In the genomic region with DNA sequence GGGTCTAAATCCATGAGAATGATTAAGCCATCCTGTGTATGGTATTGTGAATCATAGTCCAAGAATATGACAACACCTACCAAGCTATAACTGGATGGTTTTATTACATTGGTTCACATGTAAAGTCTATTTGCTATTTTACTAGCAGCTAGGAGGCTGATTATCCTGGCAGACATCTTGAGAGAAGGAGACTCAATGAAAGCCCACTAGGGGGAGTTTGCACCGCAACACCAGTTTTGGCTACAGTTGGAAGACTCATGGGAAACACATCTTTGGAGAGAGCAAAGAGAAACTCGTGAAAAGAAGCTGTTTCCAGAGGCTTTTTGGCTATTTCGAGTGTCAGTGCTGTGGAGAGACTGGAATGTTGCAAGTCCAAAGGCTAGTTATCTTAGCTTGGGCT, we compare ENCODE assay signal across 16 mouse cellular contexts. TPM values are rescaled to one million over a fixed set of nuclear protein-coding genes. Genes with fewer than 3 reads are reported as not detected.
A peak's percentile ranks its signal among the peaks of the same experiment; 100 is the strongest.
DNase-seq lines count a peak whose midpoint lies in the region; ATAC-seq and TF ChIP-seq lines count a peak whose summit lies in the region.
"Had no signal": no experiment of that assay in that cellular context is flagged by ENCODE, and none has a peak within 500 bp of the region (broad histone marks: within the 10 kb centered on the region; RNA-seq: fewer than 3 reads in every experiment).

No protein-coding gene starts in this region.

- H3K4me3 ChIP-seq in kidney, postnatal 0 days (replicated peaks; ENCODE audit: low read depth, low read length): no peak overlapping the region
- no peak overlapping the region for H3K4me3 ChIP-seq in kidney, embryonic 14.5 days (ENCODE audit: low read length)
- no peak overlapping the region for H3K4me3 ChIP-seq in embryonic facial prominence, embryonic 11.5 days (ENCODE audit: low read depth, low read length)
- H3K4me3 ChIP-seq: forebrain, embryonic 12.5 days; myocyte had no signal

- no peak for ATAC-seq in kidney, postnatal 0 days (replicated peaks; ENCODE audit: low FRiP score, low read depth)
- ATAC-seq in kidney, embryonic 14.5 days (ENCODE audit: low FRiP score, low TSS enrichment): no peak
- ATAC-seq in embryonic facial prominence, embryonic 11.5 days (replicated peaks; ENCODE audit: insufficient number of reproducible peaks, low FRiP score, low TSS enrichment, low read depth): no peak
- ATAC-seq in megakaryocyte progenitor cell, adult 5-6 weeks (replicated peaks; ENCODE audit: poor library complexity): no peak

- no peaks in the 10 kb centered on the region for H3K36me3 ChIP-seq in kidney, postnatal 0 days (ENCODE audit: insufficient read depth, low read length)
- no peaks in the 10 kb centered on the region for H3K36me3 ChIP-seq in kidney, embryonic 14.5 days (ENCODE audit: control insufficient read depth, insufficient read depth, low read length)
- no peaks in the 10 kb centered on the region for H3K36me3 ChIP-seq in embryonic facial prominence, embryonic 11.5 days (replicated peaks; ENCODE audit: control insufficient read depth, insufficient read depth, low read depth, low read length)
- H3K36me3 ChIP-seq: forebrain, embryonic 12.5 days had no signal

- WGBS in kidney, postnatal 0 days: 50% methylated on average over 3 of the region's 3 CpGs
- 53% methylated on average over 3 of the region's 3 CpGs for WGBS in kidney, embryonic 14.5 days
- WGBS in embryonic facial prominence, embryonic 11.5 days: 45% methylated on average over 3 of the region's 3 CpGs

- no peak overlapping the region for H3K9ac ChIP-seq in kidney, postnatal 0 days (ENCODE audit: low read depth, low read length)
- no peak overlapping the region for H3K9ac ChIP-seq in kidney, embryonic 14.5 days (ENCODE audit: low read depth, low read length)
- no peak overlapping the region for H3K9ac ChIP-seq in embryonic facial prominence, embryonic 11.5 days (replicated peaks; ENCODE audit: low read length)
- H3K9ac ChIP-seq: forebrain, embryonic 12.5 days had no signal

- no peak overlapping the region for H3K27ac ChIP-seq in kidney, postnatal 0 days
- no peak overlapping the region for H3K27ac ChIP-seq in kidney, embryonic 14.5 days (ENCODE audit: low read depth, low read length)
- no peak overlapping the region for H3K27ac ChIP-seq in embryonic facial prominence, embryonic 11.5 days (replicated peaks; ENCODE audit: low read depth, low read length)
- H3K27ac ChIP-seq: forebrain, embryonic 12.5 days had no signal

- TF ChIP-seq CTCF in kidney, postnatal 0 days (IDR thresholded peaks at IDR 0.05; ENCODE audit: low read depth): peak; percentile 61

- H3K4me1 ChIP-seq in kidney, postnatal 0 days (replicated peaks; ENCODE audit: insufficient read depth, low read length): no peaks in the 10 kb centered on the region
- no peaks in the 10 kb centered on the region for H3K4me1 ChIP-seq in kidney, embryonic 14.5 days (ENCODE audit: control insufficient read depth, insufficient read depth, low read length)
- H3K4me1 ChIP-seq in embryonic facial prominence, embryonic 11.5 days (ENCODE audit: control insufficient read depth, insufficient read depth, low read length): no peaks in the 10 kb centered on the region
- H3K4me1 ChIP-seq: forebrain, embryonic 12.5 days had no signal

- H3K27me3 ChIP-seq in kidney, postnatal 0 days (ENCODE audit: insufficient read depth, low read length): no peaks in the 10 kb centered on the region
- H3K27me3 ChIP-seq in kidney, embryonic 14.5 days (ENCODE audit: control insufficient read depth, insufficient read depth, low read length): no peaks in the 10 kb centered on the region
- no peaks in the 10 kb centered on the region for H3K27me3 ChIP-seq in embryonic facial prominence, embryonic 11.5 days (ENCODE audit: control insufficient read depth, insufficient read depth, low read length)
- H3K27me3 ChIP-seq: forebrain, embryonic 12.5 days had no signal

- no peaks in the 10 kb centered on the region for H3K9me3 ChIP-seq in kidney, postnatal 0 days (replicated peaks; ENCODE audit: low read length)
- H3K9me3 ChIP-seq in kidney, embryonic 14.5 days (ENCODE audit: control insufficient read depth, low read length): no peaks in the 10 kb centered on the region
- H3K9me3 ChIP-seq in embryonic facial prominence, embryonic 11.5 days (replicated peaks; ENCODE audit: control insufficient read depth, low read length): no peaks in the 10 kb centered on the region
- H3K9me3 ChIP-seq: forebrain, embryonic 12.5 days had no signal

- no peak overlapping the region for H3K4me2 ChIP-seq in kidney, postnatal 0 days (ENCODE audit: low read length)
- no peak overlapping the region for H3K4me2 ChIP-seq in kidney, embryonic 14.5 days (replicated peaks; ENCODE audit: low read depth, low read length)
- H3K4me2 ChIP-seq in embryonic facial prominence, embryonic 11.5 days (ENCODE audit: low read depth, low read length): no peak overlapping the region
- H3K4me2 ChIP-seq: forebrain, embryonic 12.5 days had no signal

- peak; percentile 73 for DNase-seq in kidney, postnatal 0 days (ENCODE audit: low spot score)
- peak; percentile 24 for DNase-seq in A20 (ENCODE audit: low read depth, low spot score)
- peak; percentile 72 for DNase-seq in R1 (ENCODE audit: low read depth, low spot score)
- peak; percentile 52 for DNase-seq in embryonic facial prominence, embryonic 11.5 days (ENCODE audit: low spot score)
- DNase-seq in frontal cortex, adult 2 months (ENCODE audit: extremely low spot score in 1 of 2, low spot score in 1 of 2): no peak
- DNase-seq in ovary, postnatal 36 days (ENCODE audit: low spot score): no peak
- DNase-seq: heart, adult 18-20 months; heart, postnatal 4 days; kidney, adult 8-10 months; spleen, adult 18-20 months had no signal

RNA-seq across cellular contexts. Expression of a gene that starts 55.5 kb away (rescaled TPM):
- polyA plus RNA-seq in kidney, postnatal 0 days (2015; fragmentation: Nextera tagmentation; extraction: Ambion mirVana): not detected in 2 replicates
- polyA plus RNA-seq in kidney, embryonic 14.5 days (2014; fragmentation: Nextera tagmentation; extraction: Ambion mirVana): 0.39 and 0.49 TPM in 2 replicates
- polyA plus RNA-seq in embryonic facial prominence, embryonic 11.5 days (2014; fragmentation: Nextera tagmentation; extraction: Ambion mirVana): 1.2 and 2.0 TPM in 2 replicates
- not detected in 2 replicates for total RNA-seq in megakaryocyte progenitor cell, adult 5-6 weeks (2015)
- total RNA-seq in megakaryocyte progenitor cell, adult 5-6 weeks (2017): not detected in 2 replicates
- polyA plus RNA-seq in frontal cortex, adult 2 months (2012; rRNA removed): 0.32 and 0.40 TPM in 2 replicates
- total RNA-seq: common myeloid progenitor, adult 5-6 weeks; liver, adult 2 months had no signal
- polyA plus RNA-seq: liver, adult 2 months; myocyte had no signal

Comparison
In these comparisons a context has a peak if more than half of its experiments do, and no peak if none do; other contexts are left out.
1. DNase-seq: peak in kidney, postnatal 0 days (single experiment), A20 (single experiment), R1 (single experiment) and embryonic facial prominence, embryonic 11.5 days (single experiment); none in frontal cortex, adult 2 months (0 of 2) and ovary, postnatal 36 days (single experiment).